Mouse (Mus musculus): Measurements from ENCODE around the gene Tab1. TPM values are rescaled to one million over a fixed set of nuclear protein-coding genes. Genes with fewer than 3 reads are reported as not detected.
A peak's percentile ranks its signal among the peaks of the same experiment; 100 is the strongest.

Tab1 gene
- polyA plus RNA-seq, 1 experiment from 2014 or later, result 26.9 TPM

- peaks cover 8% of the 10 kb centered on the region for H3K4me1 ChIP-seq (ENCODE audit: control insufficient read depth, insufficient read depth, low read length)
- ATAC-seq (replicated peaks; ENCODE audit: insufficient number of reproducible peaks, low FRiP score, low TSS enrichment, low read depth) (no peak), DNase-seq (ENCODE audit: low spot score) (no peak)
- H3K27me3 ChIP-seq (ENCODE audit: control insufficient read depth, insufficient read depth, low read length), result no peaks in the 10 kb centered on the region
- no peak overlapping the region for H3K4me2 ChIP-seq (ENCODE audit: low read depth, low read length)
- H3K9me3 ChIP-seq (replicated peaks; ENCODE audit: control insufficient read depth, low read length), result no peaks in the 10 kb centered on the region
- no peaks in the 10 kb centered on the region for H3K36me3 ChIP-seq (replicated peaks; ENCODE audit: control insufficient read depth, insufficient read depth, low read depth, low read length)
- no peak overlapping the region for H3K9ac ChIP-seq (replicated peaks; ENCODE audit: low read length)
- no peak overlapping the region for H3K27ac ChIP-seq (replicated peaks; ENCODE audit: low read depth, low read length)
- H3K4me3 ChIP-seq (ENCODE audit: low read depth, low read length), result no peak overlapping the region
- 46% methylated on average over 4 of the region's 4 CpGs for WGBS
Measured at GRCm38 (mm10) chr15:80170357-80170756, 37.4 kb downstream of the Tab1 start.

- no peaks in the 10 kb centered on the region for H3K36me3 ChIP-seq (replicated peaks; ENCODE audit: control insufficient read depth, insufficient read depth, low read depth, low read length)
- no peak for ATAC-seq (replicated peaks; ENCODE audit: insufficient number of reproducible peaks, low FRiP score, low TSS enrichment, low read depth)
- 0 out of 2 replicates have a peak overlapping the region, but pooled peaks have one; percentile 4 for H3K4me2 ChIP-seq (ENCODE audit: low read depth, low read length)
- peaks cover 8% of the 10 kb centered on the region for H3K4me1 ChIP-seq (ENCODE audit: control insufficient read depth, insufficient read depth, low read length)
- no peaks in the 10 kb centered on the region for H3K27me3 ChIP-seq (ENCODE audit: control insufficient read depth, insufficient read depth, low read length)
- 3% methylated on average over 8 of the region's 8 CpGs for WGBS
- no peaks in the 10 kb centered on the region for H3K9me3 ChIP-seq (replicated peaks; ENCODE audit: control insufficient read depth, low read length)
- no peak overlapping the region for H3K4me3 ChIP-seq (ENCODE audit: low read depth, low read length)
- DNase-seq (ENCODE audit: low spot score), result peak; percentile 53
- no peak overlapping the region for H3K9ac ChIP-seq (replicated peaks; ENCODE audit: low read length)
- H3K27ac ChIP-seq (replicated peaks; ENCODE audit: low read depth, low read length), result no peak overlapping the region
Measured at GRCm38 (mm10) chr15:80171286-80171685, 38.4 kb downstream of the Tab1 start.

GRCm38 (mm10) chr15:80171791-80172190 lies 38.9 kb downstream of the Tab1 start:
- no peaks in the 10 kb centered on the region for H3K36me3 ChIP-seq (replicated peaks; ENCODE audit: control insufficient read depth, insufficient read depth, low read depth, low read length)
- no peak overlapping the region for H3K4me2 ChIP-seq (ENCODE audit: low read depth, low read length)
- H3K4me3 ChIP-seq (ENCODE audit: low read depth, low read length), result no peak overlapping the region
- peaks cover 8% of the 10 kb centered on the region for H3K4me1 ChIP-seq (ENCODE audit: control insufficient read depth, insufficient read depth, low read length)
- 19% methylated on average over 6 of the region's 6 CpGs for WGBS
- H3K9me3 ChIP-seq (replicated peaks; ENCODE audit: control insufficient read depth, low read length), result no peaks in the 10 kb centered on the region
- DNase-seq (ENCODE audit: low spot score) (peak; percentile 20), ATAC-seq (replicated peaks; ENCODE audit: insufficient number of reproducible peaks, low FRiP score, low TSS enrichment, low read depth) (no peak)
- H3K27ac ChIP-seq (replicated peaks; ENCODE audit: low read depth, low read length), result no peak overlapping the region
- no peaks in the 10 kb centered on the region for H3K27me3 ChIP-seq (ENCODE audit: control insufficient read depth, insufficient read depth, low read length)
- H3K9ac ChIP-seq (replicated peaks; ENCODE audit: low read length), result no peak overlapping the region

GRCm38 (mm10) chr15:80173001-80173771 lies 40.3 kb downstream of the Tab1 start, which contains the start of gene Mgat3:
Gene Mgat3 (plus strand): TSS chr15:80173721.
- peak; percentile 42; the same call in 1 of the 2 replicates for ATAC-seq (replicated peaks; ENCODE audit: insufficient number of reproducible peaks, low FRiP score, low TSS enrichment, low read depth)
- H3K9ac ChIP-seq (replicated peaks; ENCODE audit: low read length), result peak within 1 kb of the TSS; percentile 97

GRCm38 (mm10) chr15:80173781-80174597 lies 41.1 kb downstream of the Tab1 start:
- peak; percentile 60 for DNase-seq (ENCODE audit: low spot score)
- under 1% methylated on average over 43 of the region's 60 CpGs for WGBS
- peaks cover 8% of the 10 kb centered on the region for H3K4me1 ChIP-seq (ENCODE audit: control insufficient read depth, insufficient read depth, low read length)

More at GRCm38 (mm10) chr15:80173001-80173771, 40.3 kb downstream of the Tab1 start, which contains the start of gene Mgat3:
- H3K36me3 ChIP-seq (replicated peaks; ENCODE audit: control insufficient read depth, insufficient read depth, low read depth, low read length), result no peaks in the 10 kb centered on the region
- H3K4me2 ChIP-seq (ENCODE audit: low read depth, low read length), result peak within 1 kb of the TSS; percentile 81
- WGBS, result 5% methylated on average over 42 of the region's 85 CpGs
- H3K27ac ChIP-seq (replicated peaks; ENCODE audit: low read depth, low read length), result peak within 1 kb of the TSS; percentile 86
- no peaks in the 10 kb centered on the region for H3K27me3 ChIP-seq (ENCODE audit: control insufficient read depth, insufficient read depth, low read length)
- no peaks in the 10 kb centered on the region for H3K9me3 ChIP-seq (replicated peaks; ENCODE audit: control insufficient read depth, low read length)
- peak; percentile 66 for DNase-seq (ENCODE audit: low spot score)
- peaks cover 8% of the 10 kb centered on the region for H3K4me1 ChIP-seq (ENCODE audit: control insufficient read depth, insufficient read depth, low read length)
- peak within 1 kb of the TSS; percentile 97 for H3K4me3 ChIP-seq (ENCODE audit: low read depth, low read length)

GRCm38 (mm10) chr15:80174598-80174875 lies 41.6 kb downstream of the Tab1 start:
- H3K27ac ChIP-seq (replicated peaks; ENCODE audit: low read depth, low read length), result no peak overlapping the region
- no peaks in the 10 kb centered on the region for H3K9me3 ChIP-seq (replicated peaks; ENCODE audit: control insufficient read depth, low read length)
- peak overlapping the region; percentile 97 for H3K4me3 ChIP-seq (ENCODE audit: low read depth, low read length)
- WGBS, result under 1% methylated on average over 5 of the region's 5 CpGs
- H3K4me1 ChIP-seq (ENCODE audit: control insufficient read depth, insufficient read depth, low read length), result peaks cover 8% of the 10 kb centered on the region
- H3K9ac ChIP-seq (replicated peaks; ENCODE audit: low read length), result peak overlapping the region; percentile 97
- H3K27me3 ChIP-seq (ENCODE audit: control insufficient read depth, insufficient read depth, low read length), result no peaks in the 10 kb centered on the region
- no peaks in the 10 kb centered on the region for H3K36me3 ChIP-seq (replicated peaks; ENCODE audit: control insufficient read depth, insufficient read depth, low read depth, low read length)
- DNase-seq (ENCODE audit: low spot score) (no peak), ATAC-seq (replicated peaks; ENCODE audit: insufficient number of reproducible peaks, low FRiP score, low TSS enrichment, low read depth) (no peak)
- peak overlapping the region; percentile 81 for H3K4me2 ChIP-seq (ENCODE audit: low read depth, low read length)

More at GRCm38 (mm10) chr15:80173781-80174597, 41.1 kb downstream of the Tab1 start:
- H3K4me2 ChIP-seq (ENCODE audit: low read depth, low read length), result peak overlapping the region; percentile 81
- H3K9ac ChIP-seq (replicated peaks; ENCODE audit: low read length), result peak overlapping the region; percentile 97
- H3K9me3 ChIP-seq (replicated peaks; ENCODE audit: control insufficient read depth, low read length), result no peaks in the 10 kb centered on the region
- H3K27me3 ChIP-seq (ENCODE audit: control insufficient read depth, insufficient read depth, low read length), result no peaks in the 10 kb centered on the region
- H3K4me3 ChIP-seq (ENCODE audit: low read depth, low read length), result peak overlapping the region; percentile 97
- H3K27ac ChIP-seq (replicated peaks; ENCODE audit: low read depth, low read length), result peak overlapping the region; percentile 86
- H3K36me3 ChIP-seq (replicated peaks; ENCODE audit: control insufficient read depth, insufficient read depth, low read depth, low read length), result no peaks in the 10 kb centered on the region
- peak; percentile 41; the same call in 1 of the 2 replicates for ATAC-seq (replicated peaks; ENCODE audit: insufficient number of reproducible peaks, low FRiP score, low TSS enrichment, low read depth)

- peaks cover 8% of the 10 kb centered on the region for H3K4me1 ChIP-seq (ENCODE audit: control insufficient read depth, insufficient read depth, low read length)
- WGBS, result 80% methylated on average over 9 of the region's 9 CpGs
- ATAC-seq (replicated peaks; ENCODE audit: insufficient number of reproducible peaks, low FRiP score, low TSS enrichment, low read depth) (no peak), DNase-seq (ENCODE audit: low spot score) (no peak)
- no peak overlapping the region for H3K27ac ChIP-seq (replicated peaks; ENCODE audit: low read depth, low read length)
- H3K4me2 ChIP-seq (ENCODE audit: low read depth, low read length), result peak overlapping the region; percentile 7; the same call in 1 of the 2 replicates
- peak overlapping the region; percentile 97; the same call in 1 of the 2 replicates for H3K4me3 ChIP-seq (ENCODE audit: low read depth, low read length)
- H3K27me3 ChIP-seq (ENCODE audit: control insufficient read depth, insufficient read depth, low read length), result no peaks in the 10 kb centered on the region
- H3K9ac ChIP-seq (replicated peaks; ENCODE audit: low read length), result 0 out of 2 replicates have a peak overlapping the region, but pooled peaks have one; percentile 97
- H3K9me3 ChIP-seq (replicated peaks; ENCODE audit: control insufficient read depth, low read length), result no peaks in the 10 kb centered on the region
- H3K36me3 ChIP-seq (replicated peaks; ENCODE audit: control insufficient read depth, insufficient read depth, low read depth, low read length), result no peaks in the 10 kb centered on the region
Measured at GRCm38 (mm10) chr15:80175316-80175715, 42.4 kb downstream of the Tab1 start.
